Mouse (Mus musculus) spleen, adult 12 weeks (tissue): ENCODE measurements around the gene Rbbp9.
"Not testable (repeated sequence)": the region's sequence is repeated elsewhere in the genome, so short reads cannot be mapped to it uniquely, and the experiment has no call there.

ENCODE experiments used
- DNase-seq: peaks from one replicate; pipeline ENCODE4 v3.0.0; 2022; ENCODE audit warnings: low spot score

Gene Rbbp9

DNA sequence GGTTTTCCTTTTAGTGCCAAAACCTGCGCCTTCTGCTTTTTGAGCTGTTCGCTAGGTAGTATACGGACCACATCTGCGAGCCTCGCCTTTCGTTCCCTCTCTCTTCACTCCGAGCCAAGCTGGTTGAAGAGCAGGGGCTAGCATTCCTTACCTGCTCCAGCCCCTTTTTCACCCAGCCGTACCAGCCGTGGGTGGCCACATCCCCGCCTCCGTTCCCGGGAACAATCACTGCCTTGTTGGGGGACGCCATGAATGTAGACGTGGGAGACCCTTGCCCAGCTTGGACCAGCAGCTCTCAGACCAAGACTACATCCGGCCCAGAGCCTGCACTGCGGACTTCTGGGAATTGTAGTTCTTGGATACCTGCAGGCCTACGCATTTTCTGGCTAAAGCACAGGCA lies at the start of gene Rbbp9:
TSS of gene Rbbp9 (minus strand) at position 341 of the 400 bp plus-strand sequence.
- DNase-seq: no peak

DNA sequence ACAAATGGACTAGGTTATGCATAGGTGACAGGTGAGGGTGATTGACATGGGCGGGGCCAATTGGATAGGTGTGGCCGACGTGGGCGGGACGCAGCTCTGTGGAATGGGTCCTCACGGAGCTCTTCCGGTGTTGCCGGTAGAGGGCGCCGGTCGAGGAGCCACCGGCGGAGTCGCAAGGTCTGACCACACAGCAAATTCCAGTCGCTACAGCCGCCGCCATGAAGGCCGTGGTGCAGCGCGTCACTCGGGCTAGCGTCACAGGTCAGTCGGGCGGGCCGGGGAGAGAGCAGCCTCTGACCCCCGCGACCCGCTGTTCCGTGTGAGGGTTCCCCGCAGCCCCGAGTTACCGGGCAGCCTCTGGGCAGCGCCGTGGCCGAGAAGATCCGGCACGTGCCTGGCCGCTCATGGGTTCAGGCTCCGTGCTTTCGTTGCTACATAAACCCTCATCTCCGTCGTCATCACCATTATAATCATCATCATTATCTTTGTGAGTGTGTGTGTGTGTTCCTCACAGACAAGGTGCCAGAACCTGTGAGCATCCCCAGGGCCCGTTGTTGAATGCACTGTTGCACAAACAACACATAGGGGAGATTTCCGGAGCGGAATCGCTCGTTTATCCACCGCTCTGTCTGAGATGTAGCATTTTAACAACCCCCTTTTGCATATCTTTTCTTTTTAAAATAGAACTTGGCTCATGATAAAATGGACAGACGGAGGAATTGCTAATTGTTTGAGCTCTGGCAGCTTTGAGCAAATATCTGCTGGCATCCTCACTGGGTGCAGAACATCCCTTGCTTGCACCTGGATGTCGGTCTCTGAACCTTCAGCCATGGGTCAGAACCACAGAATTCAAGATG lies 49.4 kb upstream of the Rbbp9 start, which contains the start of gene Dtd1:
TSS of gene Dtd1 (plus strand) at position 67 of the 857 bp plus-strand sequence.
- DNase-seq: peak; percentile 80

DNA sequence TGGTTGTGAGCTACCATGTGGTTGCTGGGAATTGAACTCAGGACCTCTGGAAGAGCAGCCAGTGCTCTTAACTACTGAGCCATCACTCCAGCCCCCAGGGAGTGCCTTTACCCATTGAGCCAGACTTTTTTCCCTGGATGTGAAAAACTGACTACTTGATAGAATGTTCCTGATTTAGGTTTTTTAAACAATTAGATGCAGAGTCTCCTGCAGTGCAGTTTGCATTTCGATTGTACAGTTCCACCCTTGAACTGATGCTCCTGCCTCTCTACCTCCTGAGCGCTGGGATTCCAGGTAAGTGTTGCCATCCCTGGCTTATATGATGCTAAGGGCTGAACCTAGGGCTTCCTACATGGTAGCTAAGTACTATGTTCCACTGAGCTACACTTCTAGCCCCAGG lies 47.3 kb upstream of the Rbbp9 start:
- no peak for DNase-seq

GRCm38 (mm10) chr2:144593951-144594651 lies 43.4 kb upstream of the Rbbp9 start, which contains the start of gene Smim26:
Smim26 (plus strand) TSS chr2:144594054.
- peak; percentile 47 for DNase-seq

DNA sequence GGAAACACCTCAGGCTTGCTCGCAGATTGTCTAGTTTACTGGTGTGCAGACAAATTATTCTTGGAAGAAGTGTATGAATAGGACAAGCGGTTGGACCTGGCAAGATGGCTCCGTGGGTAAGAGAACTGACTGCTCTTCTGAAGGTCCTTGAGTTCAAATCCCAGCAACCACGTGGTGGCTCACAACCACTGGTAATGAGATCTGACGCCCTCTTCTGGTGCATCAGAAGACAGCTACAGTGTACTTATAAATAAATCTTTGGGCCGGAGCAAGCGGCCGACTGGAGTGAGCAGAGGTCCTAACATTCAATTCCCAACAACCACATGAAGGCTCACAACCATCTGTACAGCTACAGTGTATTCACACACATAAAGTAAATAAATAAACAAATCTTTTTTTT lies 42.4 kb upstream of the Rbbp9 start:
- DNase-seq: not testable (repeated sequence)

GRCm38 (mm10) chr2:144588723-144589122 lies 38.1 kb upstream of the Rbbp9 start:
- DNase-seq: no peak

- peak; percentile 85 for DNase-seq
Observed at GRCm38 (mm10) chr2:144555820-144556552, 5.3 kb upstream of the Rbbp9 start, which contains the start of gene Sec23b. Sec23b (plus strand) TSS chr2:144556229.

DNA sequence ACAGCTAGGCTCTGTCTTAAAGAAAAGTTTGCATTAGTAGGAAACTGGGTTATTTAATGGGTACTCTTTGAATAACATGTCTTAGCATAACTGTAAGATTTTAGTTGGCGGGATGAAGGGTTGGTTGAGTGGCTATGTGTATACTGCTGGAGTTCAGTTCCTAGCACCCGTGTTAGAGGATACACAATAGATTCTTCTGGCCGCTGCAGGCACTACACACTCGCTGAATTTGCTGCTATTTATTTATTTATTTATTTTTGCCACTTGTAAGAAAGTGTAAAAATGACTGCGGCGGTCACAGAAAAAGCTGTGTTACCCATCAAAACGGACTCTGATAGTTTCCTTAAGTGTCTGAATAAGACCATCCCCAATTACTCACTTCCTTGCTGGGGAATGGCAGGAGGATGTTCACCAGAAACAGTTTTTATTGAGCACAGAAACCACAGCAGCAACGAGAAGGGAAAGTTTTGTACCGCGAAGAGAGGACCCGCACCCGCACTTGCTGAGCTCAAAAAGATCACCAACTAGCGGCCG lies 4.7 kb upstream of the Rbbp9 start:
- no peak for DNase-seq

GRCm38 (mm10) chr2:144553905-144554304 lies 3.2 kb upstream of the Rbbp9 start:
- no peak for DNase-seq

DNA sequence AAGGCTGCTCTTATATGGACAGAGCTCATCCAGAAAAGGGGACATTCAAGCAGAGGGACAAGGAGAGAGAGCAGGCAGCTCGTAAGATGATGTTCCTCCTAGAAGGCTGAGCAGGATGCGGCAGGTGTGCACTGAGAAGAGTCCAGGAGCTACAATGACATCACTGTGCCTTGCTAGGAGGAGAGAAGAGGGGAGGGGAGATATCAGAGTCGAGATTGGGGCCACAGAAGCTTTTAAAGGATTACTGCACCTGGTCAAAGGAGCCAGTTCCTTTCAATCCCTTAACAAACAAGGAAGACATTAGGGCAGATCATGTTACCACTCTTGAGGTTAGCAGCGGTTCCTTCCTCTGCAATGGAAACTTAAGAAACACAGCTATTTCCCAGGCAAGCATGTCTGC lies 3.1 kb downstream of the Rbbp9 start:
- no peak for DNase-seq

GRCm38 (mm10) chr2:144545481-144545880 lies 5.2 kb downstream of the Rbbp9 start:
- DNase-seq: no peak

DNA sequence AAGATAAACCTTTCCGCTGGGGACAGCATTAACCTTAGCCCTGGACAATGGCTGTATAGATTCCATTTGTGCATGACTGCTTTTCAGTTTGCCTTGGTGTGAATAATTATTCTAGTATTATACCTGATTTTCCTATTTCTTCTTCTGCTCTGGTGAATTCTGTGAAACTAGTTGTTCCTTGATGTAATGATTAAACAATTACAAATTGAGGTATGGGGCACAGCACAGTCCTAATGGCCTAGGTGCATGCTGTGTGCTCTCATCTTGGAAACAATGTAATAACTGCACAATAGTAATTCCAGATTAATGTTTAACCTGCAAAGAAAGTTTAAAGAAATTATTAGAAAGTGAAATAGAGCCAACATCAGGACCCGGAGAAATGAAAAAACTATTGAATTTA lies 5.6 kb downstream of the Rbbp9 start:
- DNase-seq: no peak

DNA sequence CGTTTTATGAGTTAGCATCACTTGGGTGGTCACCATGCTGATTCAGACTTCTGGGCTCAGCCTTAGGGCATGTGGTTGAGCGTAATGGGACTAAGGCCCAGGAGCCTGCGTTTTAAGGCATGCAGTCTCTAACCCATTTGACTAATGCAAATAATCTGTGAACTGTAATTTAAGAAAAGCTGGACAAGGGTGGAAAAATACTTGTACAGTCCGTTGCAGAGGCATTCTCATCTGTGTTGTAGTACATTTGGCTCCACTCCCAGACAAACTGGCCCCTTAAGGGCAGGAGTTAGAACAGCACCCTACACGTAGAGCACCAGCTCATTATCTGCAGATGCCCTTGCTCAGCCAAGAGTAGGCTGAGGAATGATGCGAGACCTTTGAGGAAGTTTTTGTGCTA lies 6.0 kb downstream of the Rbbp9 start:
- DNase-seq: no peak

DNA sequence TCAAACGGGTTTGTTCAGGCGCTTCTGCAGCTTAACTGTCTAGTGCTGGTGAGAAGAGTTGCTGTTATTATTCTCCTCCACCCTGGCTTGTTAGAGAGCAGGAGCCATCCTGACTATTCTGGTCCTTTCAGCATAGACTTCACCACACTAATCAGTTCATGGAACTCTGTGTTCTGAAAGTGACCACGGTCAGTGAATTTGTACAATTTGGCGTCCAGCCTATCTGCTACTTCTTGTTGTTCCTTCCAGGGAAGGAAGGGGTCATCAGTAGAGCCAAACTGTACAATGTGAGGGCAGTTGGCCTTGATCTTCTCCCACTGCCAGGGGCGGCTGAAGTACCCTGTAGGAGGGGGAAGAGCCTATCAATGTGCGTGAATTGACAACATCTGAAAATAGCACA lies 7.0 kb downstream of the Rbbp9 start:
- DNase-seq: no peak

GRCm38 (mm10) chr2:144541246-144541645 lies 9.4 kb downstream of the Rbbp9 start:
- DNase-seq: no peak

DNA sequence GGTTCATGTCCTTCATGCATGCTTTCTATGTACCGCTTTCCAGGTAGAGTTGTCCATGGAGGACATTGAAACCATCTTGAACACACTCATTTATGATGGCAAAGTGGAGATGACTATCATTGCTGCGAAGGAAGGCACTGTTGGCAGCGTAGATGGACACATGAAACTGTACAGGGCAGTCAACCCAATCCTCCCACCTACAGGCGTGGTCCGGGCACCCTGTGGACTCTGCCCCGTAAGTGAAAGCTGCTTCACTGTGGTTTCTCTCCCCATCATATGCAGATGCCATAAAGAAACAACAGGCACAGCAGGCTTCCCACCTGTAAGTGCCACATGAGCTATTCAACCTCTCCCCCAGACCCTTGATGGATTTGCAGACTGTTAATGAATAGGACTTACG lies 13.5 kb downstream of the Rbbp9 start:
- DNase-seq: no peak

DNA sequence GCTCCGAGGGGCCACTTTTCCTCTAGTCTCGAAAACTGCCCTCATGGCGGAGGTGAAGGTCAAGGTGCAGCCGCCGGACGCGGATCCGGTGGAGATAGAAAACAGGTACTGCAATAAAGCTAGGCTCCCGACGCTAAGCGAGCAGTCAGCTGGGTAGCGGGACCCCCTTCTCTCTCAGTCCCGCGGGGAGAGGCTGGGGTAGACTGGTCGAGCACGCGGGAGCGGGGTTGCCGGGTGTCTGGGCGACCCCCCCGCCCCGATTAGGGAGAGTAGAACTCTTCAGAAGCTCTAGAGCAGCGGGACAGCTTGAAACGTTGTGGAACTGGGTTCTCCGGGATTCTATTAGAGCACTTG lies 22.9 kb downstream of the Rbbp9 start:
- no peak for DNase-seq

GRCm38 (mm10) chr2:144526981-144527820 lies 23.5 kb downstream of the Rbbp9 start, which contains the start of the genes Dzank1 and Polr3f:
Dzank1 (minus strand) TSS chr2:144527414.
Polr3f (plus strand) TSS chr2:144527718.
- peak; percentile 93 for DNase-seq

DNA sequence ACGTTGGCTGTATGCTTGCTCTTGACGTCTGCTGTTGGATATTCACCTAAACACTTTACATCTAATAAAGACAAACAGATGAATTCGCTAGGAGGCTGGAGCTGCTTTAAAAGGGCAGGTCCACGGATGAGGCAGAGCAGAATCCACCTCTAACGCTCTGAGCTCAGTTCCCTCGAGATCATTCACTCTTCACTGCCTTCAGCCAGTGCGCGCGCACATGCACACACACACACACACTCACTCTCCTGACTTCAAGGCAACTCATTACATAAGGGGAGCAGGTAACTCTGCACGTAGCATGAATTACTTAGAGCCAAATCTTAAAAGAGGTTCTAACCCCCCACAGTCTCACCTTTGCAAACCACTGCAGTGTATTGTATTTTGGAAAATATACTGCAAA lies 24.8 kb downstream of the Rbbp9 start:
- DNase-seq: no peak

DNA sequence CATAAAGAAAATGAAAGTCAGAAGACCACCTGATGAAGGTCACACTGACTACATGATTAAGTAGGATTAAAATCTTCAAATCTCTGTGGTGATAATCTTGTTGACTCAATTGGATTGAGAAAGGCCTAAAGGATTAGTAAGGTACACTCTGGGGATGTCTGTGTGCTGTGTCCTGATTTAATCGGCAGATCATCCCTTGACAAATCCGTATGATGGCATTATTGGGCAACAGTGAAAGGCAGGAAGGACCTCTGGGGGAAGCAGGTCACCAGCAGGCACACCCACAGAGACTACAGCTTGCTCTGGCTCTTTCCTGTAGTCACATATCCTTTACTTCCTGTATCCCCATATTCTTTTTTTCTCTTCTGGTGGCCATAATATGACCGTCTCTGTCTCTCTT lies 30.9 kb downstream of the Rbbp9 start:
- DNase-seq: no peak

- DNase-seq: no peak
Observed at GRCm38 (mm10) chr2:144514619-144515018, 36.0 kb downstream of the Rbbp9 start.
